ENCODE assay signal across 11 mouse cellular contexts in genomic region chr10:19963206-19963605, GRCm38 (mm10).
"Had no signal": no experiment of that assay in that cellular context is flagged by ENCODE, and none has a peak within 500 bp of the region (broad histone marks: within the 10 kb centered on the region; RNA-seq: fewer than 3 reads in every experiment).

No protein-coding gene starts in this region.

- DNase-seq: kidney, adult 11 months; layer of hippocampus, postnatal 36 days; lung, adult 18-20 months; lung, postnatal 10 days; lung, postnatal 36 days; right cerebral cortex, adult 18-20 months; right cerebral cortex, postnatal 14 days; right cerebral cortex, postnatal 4 days; thymus, adult 2 months; thymus, postnatal 14 days; thymus, postnatal 4 days had no signal
